Mouse (Mus musculus) cerebral cortex, adult 2 months (tissue): ENCODE results near the gene Bdp1.

Source experiments
- WGBS: fragments of 180-500 bp; shearing (Covaris S2); methylation state at CpG from one replicate; pipeline ENCODE4 v1.1.7; 2018; 5-methylcytosine and 5-hydroxymethylcytosine counted together

The Bdp1 gene

GRCm38 (mm10) chr13:100001790-100002196, 102.1 kb downstream of the Bdp1 start:
- 37% methylated on average over 5 of the region's 5 CpGs for WGBS

- 92% methylated on average over 3 of the region's 3 CpGs for WGBS
Observed at GRCm38 (mm10) chr13:99999078-99999477, 104.8 kb downstream of the Bdp1 start.

- 95% methylated on average over 3 of the region's 3 CpGs for WGBS
Observed at GRCm38 (mm10) chr13:99998099-99998498, 105.8 kb downstream of the Bdp1 start.

- WGBS, result 86% methylated on average over 4 of the region's 4 CpGs
Observed at GRCm38 (mm10) chr13:99989592-99989991, 114.3 kb downstream of the Bdp1 start.

- WGBS, result 98% methylated on average over 1 of the region's 1 CpGs
Observed at GRCm38 (mm10) chr13:99983320-99983719, 120.5 kb downstream of the Bdp1 start.

- WGBS, result 36% methylated on average over 2 of the region's 2 CpGs
Observed at GRCm38 (mm10) chr13:99979406-99979805, 124.5 kb downstream of the Bdp1 start.

- WGBS, result 85% methylated on average over 5 of the region's 5 CpGs
Observed at GRCm38 (mm10) chr13:99970089-99970488, 133.8 kb downstream of the Bdp1 start.
